Mouse (Mus musculus): ENCODE measurements around the gene Aqp9. TPM values are rescaled to one million over a fixed set of nuclear protein-coding genes. Genes with fewer than 3 reads are reported as not detected.

Aqp9 gene
- polyA plus RNA-seq (2012) = 0.79 and 0.82 TPM in 2 replicates

DNA sequence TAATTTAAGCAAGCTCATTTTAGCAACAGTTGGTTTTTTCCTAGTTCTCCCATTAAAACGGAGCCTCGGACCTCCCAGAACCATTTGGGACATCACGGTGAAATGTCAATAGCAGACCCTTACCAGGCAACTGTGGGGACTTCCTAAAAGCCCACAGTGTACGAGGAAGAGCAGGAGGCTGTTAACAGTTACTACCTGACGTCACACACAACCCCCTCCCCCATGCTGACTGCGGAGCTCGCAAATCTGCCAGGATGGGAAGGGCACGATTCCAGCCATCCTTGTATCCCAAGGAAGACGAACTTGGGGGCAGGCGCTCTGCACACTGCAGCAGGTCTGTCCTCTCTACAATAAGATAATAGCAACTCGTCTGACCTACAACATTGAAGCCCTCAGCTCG is at the start of gene Aqp9:
Gene Aqp9 (minus strand): TSS at position 172 of the 400 bp plus-strand sequence.

DNA sequence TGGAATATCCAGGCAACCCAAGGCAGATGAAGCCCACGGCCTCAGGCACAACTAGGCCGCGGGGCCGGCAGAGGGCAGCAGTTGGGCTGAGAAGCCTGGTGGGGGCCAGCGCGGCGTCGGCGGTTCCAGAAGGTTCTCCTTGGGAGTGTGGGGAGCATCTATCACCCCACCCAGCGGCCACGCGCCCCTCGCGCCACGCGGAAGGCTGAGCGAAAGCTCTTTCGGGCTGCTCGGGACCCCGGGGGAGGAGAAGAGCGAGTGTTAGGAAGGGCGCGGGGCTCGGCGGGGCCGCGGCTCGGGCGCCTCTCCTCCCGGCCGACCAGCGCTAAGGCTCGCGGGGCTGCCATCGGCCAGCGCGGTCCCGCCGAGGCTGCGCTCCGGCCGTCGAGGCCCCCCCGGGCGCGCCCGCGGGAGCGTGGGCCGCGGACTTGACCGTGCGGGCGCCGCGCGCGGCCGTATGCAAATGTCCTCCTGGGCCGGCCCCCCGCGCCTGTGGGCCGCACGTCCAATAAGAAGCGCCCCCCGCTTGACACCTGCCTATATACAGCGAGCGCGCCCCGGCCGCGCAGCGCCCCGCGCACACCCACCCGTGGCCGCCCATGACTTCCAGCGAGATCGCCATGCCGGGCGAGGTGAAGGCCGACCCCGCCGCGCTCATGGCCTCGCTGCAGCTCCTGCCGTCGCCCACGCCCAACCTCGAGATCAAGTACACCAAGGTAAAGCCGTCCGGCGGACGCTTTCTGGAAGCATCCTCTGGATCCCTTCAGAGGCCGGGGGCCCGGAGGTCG is 47.0 kb upstream of the Aqp9 start, which contains the start of gene Aldh1a2:
Gene Aldh1a2 (plus strand): TSS at position 542 of the 788 bp plus-strand sequence.

Other genes with a start within 250 kb of the Aqp9 start
- gene Lipc, start 216.5 kb downstream of the Aqp9 start, polyA plus RNA-seq (2012) = not detected in 2 replicates
- gene Aldh1a2, start 47.1 kb upstream of the Aqp9 start, polyA plus RNA-seq (2012) = 0.03 TPM in 1 of 2 replicates, not detected in the other